Mouse (Mus musculus): ENCODE data around the gene Trank1.

Trank1 gene

DNA sequence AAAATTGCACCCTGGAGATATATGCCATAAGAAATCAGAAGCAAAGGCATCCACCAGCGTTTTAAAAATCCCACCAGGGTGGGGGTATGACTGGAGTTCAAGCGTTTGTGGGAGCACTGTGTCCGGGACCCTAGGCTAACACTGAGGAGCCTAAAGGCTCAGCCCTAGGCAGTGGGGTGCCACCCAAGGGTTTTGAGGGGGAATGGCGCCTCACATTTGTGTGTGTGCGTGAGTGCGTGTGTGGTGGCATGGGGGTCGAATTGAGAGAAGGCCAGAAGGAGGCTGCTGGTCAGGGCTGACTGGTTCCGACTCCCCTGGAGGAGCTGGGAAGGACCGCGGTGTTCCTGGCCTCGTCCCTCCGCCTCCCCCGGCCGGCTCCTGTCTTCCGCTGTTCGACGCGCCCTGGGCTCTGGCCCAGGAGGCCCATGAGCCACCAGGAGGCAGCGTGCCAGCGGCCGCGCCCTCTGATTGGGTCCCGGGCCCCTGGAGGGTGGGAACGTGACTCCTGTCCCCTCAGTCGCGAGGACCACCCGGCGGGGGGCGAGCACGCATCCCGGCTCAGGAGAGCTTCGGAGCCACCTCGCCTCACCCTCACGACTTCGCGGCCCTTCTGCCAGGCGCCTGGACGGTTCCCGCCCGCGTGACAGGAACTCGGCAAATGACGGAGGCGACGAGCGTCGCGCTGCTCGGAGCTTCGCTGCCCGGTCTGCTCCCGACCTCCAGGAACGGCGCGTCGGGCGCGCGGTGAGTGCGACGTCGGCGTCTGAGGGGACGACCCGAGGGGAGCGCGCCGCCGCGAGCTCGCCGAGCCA lies at the start of gene Trank1:
Trank1 (plus strand) TSS at position 709 of the 812 bp plus-strand sequence.
- no peak for DNase-seq (ENCODE audit: extremely low read depth, low read depth)

DNA sequence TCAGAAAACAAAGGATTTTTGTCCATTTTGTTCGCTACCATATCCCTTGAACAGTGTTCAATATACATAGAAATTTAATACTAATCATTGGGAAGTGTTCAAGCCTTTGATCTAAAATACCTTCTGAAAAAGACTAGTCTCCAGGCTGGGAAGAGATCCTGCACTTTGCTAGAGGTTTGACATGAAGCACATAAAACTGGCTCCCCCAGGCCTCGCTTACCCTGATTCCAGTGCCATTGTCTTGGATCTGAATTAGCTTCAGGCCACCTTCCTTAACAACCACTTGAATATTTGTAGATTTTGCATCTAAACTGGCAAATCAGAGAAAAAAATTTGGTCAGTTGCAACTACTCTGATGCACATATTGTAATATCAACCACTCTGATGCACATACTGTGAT lies 43.5 kb upstream of the Trank1 start:
- DNase-seq (ENCODE audit: extremely low read depth, low read depth), result no peak

DNA sequence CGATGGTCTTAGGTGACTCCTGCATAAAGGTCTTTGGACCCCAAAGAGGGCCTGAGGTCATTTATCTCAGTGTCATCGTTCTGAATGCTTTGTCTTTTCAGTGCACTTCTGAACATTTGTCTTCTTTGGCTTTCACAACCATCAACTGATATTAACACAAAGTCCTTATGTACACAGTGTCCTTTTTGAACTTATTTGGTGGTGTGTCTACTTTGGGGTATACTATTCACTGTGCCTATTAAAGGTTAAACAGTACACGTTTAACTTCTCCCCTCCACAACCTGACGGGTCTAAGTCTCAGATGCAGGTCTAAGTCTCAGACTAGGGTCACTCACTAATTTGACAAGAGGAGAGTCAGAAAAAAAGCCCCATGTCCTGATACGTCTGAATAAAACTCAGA lies 40.9 kb upstream of the Trank1 start:
- DNase-seq (ENCODE audit: extremely low read depth, low read depth), result no peak

DNA sequence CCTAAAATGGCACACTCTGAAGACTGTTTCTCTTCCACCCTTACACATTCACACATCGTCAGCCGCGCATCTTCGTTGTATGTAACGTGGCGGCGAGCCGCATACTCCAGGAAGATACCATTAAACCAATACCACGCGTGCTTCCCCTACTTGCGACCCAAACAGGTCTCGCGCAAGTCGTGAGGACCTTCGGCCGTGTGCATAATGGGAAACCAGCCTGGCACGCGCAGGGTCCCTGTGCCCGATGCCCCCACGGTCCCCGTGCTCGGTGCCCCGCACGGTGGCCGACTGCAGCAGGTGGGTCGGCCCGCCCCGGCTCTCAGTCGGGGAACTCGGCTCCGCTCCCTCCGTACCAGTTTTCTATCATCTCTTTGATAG lies 40.5 kb upstream of the Trank1 start:
- DNase-seq (ENCODE audit: extremely low read depth, low read depth), result peak; percentile 32

DNA sequence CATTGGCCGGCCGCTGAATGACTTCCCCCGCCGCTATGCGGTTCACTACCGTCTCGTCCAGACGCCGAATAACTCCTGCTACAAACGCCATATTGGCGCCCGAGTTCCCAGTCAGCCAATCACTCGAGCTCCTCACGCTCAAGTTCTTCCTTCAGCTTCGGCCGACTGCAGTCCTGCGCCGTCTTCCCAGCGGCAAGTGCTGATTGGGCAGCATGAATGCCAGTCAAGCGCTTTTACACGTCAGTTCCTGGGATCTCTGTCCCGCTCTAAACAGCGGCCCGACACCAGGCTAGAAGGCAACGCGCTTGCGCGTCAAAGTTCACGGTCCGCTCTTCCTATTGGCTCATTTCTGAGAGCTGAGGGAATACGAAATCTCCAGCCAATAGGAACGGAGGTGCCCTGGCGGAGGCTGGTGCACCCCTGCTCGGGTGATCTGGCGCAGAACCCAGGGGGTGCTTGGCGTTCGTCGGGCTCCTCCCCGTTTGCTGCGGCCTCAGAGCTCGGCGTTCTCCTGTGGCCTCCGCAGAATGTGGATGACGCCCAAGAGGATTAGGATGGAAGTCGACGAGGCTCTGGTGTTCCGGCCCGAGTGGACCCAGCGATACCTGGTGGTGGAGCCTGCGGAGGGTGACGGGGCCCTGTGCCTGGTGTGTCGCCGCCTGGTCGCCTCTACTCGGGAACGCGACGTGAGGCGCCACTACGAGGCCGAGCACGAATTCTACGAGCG lies 39.9 kb upstream of the Trank1 start, which contains the start of the genes Mlh1 and Epm2aip1:
Mlh1 (minus strand) TSS at position 358 of the 727 bp plus-strand sequence.
Epm2aip1 (plus strand) TSS at position 496 of the 727 bp plus-strand sequence.
- peak; percentile 100 for DNase-seq (ENCODE audit: extremely low read depth, low read depth)

DNA sequence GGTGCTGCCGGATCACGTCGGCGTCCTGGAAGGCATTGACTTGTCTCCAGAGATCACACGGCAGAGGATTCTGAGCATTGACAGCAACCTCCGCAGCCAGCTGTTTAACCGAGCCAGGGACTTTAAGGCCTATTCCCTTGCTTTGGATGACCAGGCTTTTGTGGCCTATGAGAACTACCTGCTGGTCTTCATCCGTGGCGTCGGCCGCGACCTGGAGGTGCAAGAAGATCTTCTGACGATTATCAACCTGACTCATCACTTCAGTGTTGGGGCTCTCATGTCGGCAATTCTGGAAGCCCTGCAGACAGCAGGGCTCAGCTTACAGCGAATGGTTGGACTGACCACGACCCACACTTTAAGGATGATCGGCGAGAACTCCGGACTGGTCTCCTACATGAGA lies 39.2 kb upstream of the Trank1 start:
- DNase-seq (ENCODE audit: extremely low read depth, low read depth), result peak; percentile 31

DNA sequence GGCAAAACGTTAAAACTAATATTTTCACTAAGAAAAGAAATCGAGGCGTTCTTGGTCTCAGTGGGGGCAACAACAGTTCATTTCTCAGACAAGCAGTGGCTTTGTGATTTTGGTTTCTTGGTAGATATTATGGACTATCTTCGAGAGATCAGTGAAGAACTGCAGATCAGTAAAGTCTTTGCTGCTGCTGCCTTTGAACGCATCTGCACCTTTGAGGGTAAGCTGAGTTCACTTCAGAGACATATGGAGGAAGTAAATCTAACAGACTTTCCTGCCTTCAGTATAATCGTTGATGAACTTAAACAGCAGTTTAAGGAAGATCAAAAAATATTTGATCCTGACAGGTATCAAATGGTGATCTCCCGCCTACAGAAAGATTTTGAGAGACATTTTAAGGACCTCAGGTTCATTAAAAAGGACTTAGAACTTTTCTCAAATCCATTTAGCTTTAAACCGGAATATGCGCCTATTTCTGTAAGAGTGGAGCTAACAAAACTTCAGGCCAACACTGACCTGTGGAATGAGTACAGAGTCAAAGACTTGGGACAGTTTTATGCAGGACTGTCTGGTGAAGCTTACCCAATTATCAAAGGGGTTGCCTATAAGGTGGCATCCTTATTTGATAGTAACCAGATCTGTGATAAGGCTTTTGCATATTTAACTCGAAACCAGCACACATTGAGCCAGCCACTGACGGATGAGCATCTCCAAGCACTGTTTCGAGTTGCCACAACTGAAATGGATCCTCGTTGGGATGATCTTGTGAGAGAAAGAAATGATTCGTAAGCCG lies 38.3 kb upstream of the Trank1 start:
- peak; percentile 38 for DNase-seq (ENCODE audit: extremely low read depth, low read depth)

DNA sequence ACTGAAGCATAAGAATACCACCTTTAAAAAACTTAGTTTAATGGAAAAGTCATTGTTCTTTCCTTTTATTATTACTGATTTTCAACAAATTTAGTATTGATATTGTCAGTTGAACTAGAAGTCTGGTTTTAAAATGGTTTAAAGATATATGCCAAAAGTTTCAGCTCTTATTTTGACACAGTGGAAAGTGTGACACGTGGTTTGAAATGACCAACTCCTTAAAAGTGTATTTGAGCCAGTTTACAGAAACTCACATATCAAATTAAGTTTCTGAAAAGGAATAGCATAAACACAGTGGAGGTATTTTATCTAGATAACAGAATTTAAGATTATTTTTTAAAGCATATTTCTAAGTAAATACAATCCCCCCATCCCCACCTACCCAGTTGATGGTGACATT lies 37.6 kb upstream of the Trank1 start:
- no peak for DNase-seq (ENCODE audit: extremely low read depth, low read depth)

DNA sequence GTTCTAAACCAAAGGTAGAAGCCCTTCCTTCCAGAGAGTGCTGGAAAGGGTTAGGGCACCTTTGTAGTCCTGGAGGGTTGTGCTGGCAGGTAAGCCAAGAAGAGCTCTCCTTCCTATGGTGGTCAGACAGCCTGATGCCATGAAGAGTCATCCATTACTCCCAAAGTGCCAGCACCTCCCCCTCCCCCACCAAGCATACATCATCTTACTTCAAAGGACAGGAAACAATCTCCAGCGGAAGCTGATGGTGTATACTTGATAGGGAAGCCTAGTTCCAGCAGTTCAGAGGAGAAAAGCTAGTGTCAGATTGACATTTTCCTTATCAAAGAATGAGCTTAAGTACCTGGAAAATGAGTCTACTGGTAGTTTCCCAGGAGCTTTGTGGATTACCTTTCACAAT lies 36.4 kb upstream of the Trank1 start:
- DNase-seq (ENCODE audit: extremely low read depth, low read depth), result peak; percentile 36

DNA sequence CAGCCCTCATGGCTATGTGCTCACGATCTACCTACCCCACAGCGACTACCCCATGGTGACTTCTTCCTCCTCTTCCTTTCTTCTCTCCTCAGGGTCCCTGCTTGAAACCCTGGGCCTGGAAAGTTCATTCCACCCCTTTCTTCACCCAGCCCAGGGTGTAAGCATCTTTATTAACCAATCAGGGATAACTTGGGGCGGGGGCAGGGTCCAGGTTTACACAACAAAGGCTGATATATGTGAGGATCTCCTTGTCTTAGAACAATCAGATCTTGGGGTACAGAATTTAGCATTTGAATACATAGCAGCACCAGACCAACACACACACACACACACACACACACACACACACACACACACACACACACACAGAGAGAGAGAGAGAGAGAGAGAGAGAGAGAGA lies 26.5 kb upstream of the Trank1 start:
- no peak for DNase-seq (ENCODE audit: extremely low read depth, low read depth)

DNA sequence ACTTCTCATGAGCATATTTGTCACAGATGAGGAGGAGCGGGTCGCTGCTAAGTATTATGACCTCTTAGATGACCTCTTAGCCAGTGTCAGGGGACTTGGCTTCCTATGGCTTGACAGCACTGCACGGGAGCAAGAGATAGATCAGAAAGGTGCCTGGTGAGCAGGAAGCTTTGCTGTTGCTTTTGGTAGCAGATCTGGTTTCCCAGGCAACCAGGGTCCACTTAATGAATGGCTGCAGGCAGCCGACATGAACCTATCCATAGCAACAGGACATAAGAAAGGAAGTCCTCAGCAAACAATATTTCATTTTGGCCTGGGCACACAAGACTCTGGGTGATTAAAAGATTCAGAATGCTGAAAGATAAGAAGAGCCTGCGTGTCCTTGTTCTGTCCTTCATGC lies 25.9 kb upstream of the Trank1 start:
- no peak for DNase-seq (ENCODE audit: extremely low read depth, low read depth)

DNA sequence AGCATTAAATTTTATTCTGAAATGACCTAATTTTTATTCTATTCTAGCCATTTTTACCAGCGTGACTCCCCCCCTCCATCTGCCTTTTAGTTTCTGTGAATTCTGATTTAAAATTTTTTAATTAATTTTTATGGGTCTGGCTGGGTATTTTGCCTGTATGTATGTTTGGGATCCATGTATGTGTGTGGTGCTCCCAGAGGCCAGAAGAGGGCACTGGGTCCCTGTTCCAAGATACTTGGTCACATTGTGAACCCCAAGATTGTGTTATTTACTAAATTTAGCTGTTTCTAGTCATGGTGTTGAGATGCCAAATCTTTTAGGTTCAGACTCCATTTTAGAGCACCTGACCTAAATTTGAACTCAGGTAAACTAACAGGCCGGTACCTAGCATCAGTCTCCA lies 25.1 kb upstream of the Trank1 start:
- no peak for DNase-seq (ENCODE audit: extremely low read depth, low read depth)

DNA sequence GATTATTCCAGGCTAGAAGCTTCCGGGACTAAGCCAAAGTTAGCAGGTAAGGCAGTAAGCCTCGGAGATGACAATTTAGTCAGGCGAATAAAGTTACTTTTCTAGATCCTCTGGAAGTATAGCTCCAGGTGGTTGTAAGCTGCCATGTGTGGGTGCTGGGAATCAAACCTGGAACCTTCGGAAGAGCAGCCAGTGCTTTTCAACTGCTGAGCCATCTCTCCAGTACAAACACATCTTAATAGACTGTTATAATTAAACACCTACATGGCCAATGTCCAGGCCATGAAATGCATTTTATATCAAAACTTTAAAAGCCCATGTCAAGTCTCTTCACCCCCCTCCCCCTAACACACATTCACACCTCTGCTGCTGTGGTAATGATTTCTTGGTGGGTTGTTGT lies 23.6 kb upstream of the Trank1 start:
- DNase-seq (ENCODE audit: extremely low read depth, low read depth), result no peak

DNA sequence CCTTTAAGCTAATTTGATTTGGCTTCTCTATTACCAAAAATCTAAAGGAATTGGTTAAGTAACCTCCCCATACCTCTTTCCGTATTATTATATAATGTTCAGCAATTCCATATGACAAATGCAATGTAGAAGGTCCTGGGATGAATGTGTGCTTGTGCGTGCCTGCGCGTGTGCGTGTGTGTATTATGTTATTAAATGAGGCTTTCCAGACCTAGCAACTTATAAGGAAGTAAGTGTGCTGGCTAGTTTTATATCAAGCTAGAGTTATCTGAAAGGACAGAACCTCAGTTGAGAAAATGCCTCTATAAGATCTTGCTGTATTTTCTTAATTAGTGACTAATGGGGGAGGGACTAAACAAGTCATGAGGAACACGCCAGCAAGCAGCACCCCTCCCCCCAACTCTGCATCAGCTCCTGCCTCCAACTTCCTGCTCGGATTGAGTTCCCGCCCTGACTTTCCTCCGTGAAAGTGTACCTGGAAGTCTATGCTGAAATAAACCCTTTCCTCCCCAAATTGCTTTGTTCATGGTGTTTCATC lies 22.2 kb upstream of the Trank1 start:
- DNase-seq (ENCODE audit: extremely low read depth, low read depth), result peak; percentile 33

DNA sequence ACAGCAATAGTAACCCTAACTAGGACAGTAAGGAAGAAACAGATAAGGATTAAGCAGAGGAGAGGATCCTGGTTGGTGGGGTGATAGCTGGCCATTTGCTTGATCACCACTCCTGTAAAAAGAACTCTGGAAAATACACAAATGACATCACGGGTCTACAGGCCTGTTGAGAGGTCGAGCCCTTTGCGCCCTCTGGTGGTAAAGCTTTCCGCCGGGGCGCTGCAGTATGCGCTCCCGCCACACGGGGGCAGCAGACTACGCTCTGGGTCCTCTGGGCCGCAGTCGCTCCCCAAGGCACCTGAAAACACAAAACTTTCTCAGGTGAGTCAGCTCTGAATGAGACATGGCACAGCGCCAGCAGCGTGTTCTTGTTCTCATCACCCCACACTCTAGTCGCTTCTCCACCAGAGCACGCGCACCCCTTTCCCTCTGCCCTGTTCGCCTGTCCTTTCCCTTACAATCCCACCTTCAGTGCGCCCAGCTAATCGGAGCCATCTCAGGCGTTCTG lies 21.7 kb upstream of the Trank1 start:
- peak; percentile 57 for DNase-seq (ENCODE audit: extremely low read depth, low read depth)

DNA sequence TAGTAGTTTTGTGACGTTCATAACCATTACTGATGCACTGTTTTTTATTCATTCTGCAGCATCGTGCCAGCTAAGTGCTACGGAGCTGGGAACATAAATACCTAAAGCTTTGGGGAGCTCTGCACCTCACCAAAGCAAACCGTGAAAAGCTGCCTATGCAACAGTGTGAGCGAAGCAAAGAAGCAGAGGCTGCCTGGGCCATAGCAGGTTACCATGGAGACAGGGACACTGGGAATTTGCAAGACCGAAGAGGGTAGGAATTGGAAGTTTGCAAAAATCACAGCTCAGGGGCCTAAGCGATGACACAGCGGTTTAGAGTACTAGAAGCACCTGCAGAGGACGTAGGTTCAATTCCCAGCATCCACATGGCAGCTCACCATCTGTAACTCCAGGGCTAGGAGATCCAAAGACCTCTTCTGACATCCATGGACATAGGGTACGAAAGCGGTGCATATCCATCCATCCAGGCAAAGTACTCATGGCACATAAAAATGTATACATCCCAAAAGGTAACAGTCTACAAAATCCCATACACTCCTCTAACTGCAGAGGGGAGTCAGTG lies 20.9 kb upstream of the Trank1 start:
- DNase-seq (ENCODE audit: extremely low read depth, low read depth), result no peak

DNA sequence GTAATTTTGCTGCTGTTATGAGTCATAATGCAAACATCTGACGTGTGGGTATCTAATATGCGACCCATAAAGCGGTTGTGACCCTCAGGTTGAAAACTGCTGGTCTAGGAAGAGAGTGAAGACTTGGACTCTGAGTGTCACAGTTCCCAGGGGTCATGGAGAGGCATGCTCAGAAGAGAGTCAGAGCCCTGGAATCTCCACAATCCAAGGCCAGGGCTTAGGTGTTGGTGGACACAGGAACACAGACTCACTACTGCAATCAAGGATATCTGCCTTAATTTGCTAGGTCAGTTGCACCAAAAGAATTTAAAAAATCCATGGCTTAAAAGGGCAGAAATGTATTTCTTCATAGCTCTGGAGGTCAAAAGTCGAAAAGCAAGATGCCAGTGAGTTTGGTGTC lies 18.3 kb upstream of the Trank1 start:
- DNase-seq (ENCODE audit: extremely low read depth, low read depth), result no peak

DNA sequence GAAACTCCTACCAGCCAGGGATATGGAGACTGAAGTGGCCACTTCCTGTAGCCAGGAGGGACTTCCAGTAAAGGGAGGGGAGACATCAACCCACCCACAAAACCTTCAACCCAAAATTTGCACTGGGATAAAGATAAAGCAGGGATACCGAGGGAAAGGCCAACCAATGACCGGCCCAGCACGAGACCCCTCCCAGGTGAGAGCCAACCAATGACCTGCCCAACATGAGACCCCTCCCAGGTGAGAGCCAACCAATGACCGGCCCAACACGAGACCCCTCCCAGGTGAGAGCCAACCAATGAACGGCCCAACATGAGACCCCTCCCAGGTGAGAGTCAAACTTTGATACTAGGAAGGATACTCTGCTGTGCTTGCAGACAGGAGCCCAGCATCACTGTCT lies 16.6 kb upstream of the Trank1 start:
- no peak for DNase-seq (ENCODE audit: extremely low read depth, low read depth)

DNA sequence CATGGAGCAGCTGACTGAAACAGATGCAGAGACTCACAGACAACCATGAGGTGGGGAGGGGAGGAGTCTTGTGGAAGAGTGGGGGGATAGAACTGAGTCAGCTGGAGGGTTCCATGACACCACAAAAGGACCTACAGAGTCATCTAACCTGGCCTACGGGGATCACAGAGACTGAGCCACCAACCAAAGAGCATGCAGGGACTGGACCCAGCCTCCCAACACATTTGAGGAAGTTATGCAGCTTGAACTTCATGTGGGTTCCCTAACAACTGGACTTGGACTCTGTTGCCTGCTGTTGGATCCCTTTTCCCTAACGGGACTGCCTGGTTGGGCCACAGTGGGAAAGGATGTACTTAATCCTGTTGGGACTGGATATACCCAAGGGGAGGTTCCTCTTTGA lies 16.2 kb upstream of the Trank1 start:
- DNase-seq (ENCODE audit: extremely low read depth, low read depth), result no peak

DNA sequence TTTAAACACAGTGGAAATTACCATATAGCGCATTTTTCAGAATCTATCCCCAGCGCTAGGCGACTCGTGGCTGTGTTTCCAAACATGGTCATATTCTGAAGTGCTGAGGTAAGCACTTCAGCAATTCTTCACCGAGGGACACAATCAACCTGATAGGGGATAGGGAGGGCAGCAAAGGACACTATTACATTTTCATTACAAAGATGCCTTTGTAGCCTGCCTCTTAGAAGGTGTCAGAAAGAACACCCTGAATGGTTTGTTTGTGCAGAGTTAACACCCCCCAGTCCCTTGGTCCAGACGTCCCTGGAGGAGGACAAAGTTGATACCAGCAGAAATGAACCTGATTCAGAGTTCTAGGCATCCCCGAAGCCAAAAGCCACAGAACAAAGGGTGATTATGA lies 15.1 kb upstream of the Trank1 start:
- no peak for DNase-seq (ENCODE audit: extremely low read depth, low read depth)

DNA sequence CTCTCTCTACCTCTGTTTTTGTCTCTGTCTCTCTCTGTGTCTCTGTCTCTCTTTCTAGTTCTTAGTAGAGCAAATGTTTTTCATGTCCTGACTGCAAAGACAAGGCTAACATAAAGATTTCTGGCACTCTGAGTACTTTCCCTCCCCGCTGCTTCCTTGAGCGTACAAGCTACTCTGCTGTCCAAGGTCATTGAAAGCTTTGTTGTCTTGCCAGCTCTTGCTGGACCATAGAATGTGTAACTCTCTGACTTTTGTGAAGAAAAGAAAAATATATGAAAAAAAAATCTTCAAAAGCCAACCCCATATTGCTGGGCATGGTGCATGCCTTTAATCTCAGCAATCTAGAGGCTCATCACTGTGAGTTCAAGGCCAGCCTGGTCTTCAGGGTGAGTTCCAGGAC lies 12.9 kb upstream of the Trank1 start:
- DNase-seq (ENCODE audit: extremely low read depth, low read depth), result no peak

Measured in MEL-GATA-1-ER (cell line).